In genomic region chr1:132341731-132342501, GRCm38 (mm10) we compare ENCODE assay signal across 9 mouse cellular contexts. TPM values are rescaled to one million over a fixed set of nuclear protein-coding genes. Genes with fewer than 3 reads are reported as not detected.
DNase-seq lines count a peak whose midpoint lies in the region; ATAC-seq lines count a peak whose summit lies in the region.
"Had no signal": no experiment of that assay in that cellular context is flagged by ENCODE, and none has a peak within 500 bp of the region (broad histone marks: within the 10 kb centered on the region; RNA-seq: fewer than 3 reads in every experiment).

No protein-coding gene starts in this region.

- H3K27me3 ChIP-seq in megakaryocyte, embryonic 14.5 days (replicated peaks): peaks cover 37% of the 10 kb centered on the region
- H3K27me3 ChIP-seq in hindbrain, embryonic 14.5 days (ENCODE audit: control insufficient read depth, insufficient read depth, low read length): no peaks in the 10 kb centered on the region
- H3K27me3 ChIP-seq: limb, embryonic 15.5 days had no signal

- H3K36me3 ChIP-seq in megakaryocyte, embryonic 14.5 days (replicated peaks; ENCODE audit: low read length): no peaks in the 10 kb centered on the region
- no peaks in the 10 kb centered on the region for H3K36me3 ChIP-seq in hindbrain, embryonic 14.5 days (replicated peaks; ENCODE audit: control insufficient read depth, insufficient read depth)
- H3K36me3 ChIP-seq: limb, embryonic 15.5 days had no signal

- DNase-seq in CD4-positive helper T cell, adult 2 months (ENCODE audit: low read depth, low spot score): peak; percentile 82
- DNase-seq in adrenal gland, adult 8-10 months: peak; percentile 66
- peak; percentile 72 for DNase-seq in heart, postnatal 4 days
- no peak for DNase-seq in hindbrain, embryonic 14.5 days (ENCODE audit: low spot score)
- no peak for DNase-seq in cerebellum, postnatal 10 days
- DNase-seq in c-Kit-positive CD71-positive TER-119-positive erythroid progenitor cells, embryonic 14.5 days (ENCODE audit: low spot score): no peak

- H3K27ac ChIP-seq in hindbrain, embryonic 14.5 days: no peak overlapping the region
- H3K27ac ChIP-seq: limb, embryonic 15.5 days had no signal

- ATAC-seq in hindbrain, embryonic 14.5 days (ENCODE audit: low FRiP score): no peak
- ATAC-seq in erythroid progenitor cell, adult 5-6 weeks (replicated peaks; ENCODE audit: low FRiP score, poor library complexity, severe bottlenecking): no peak

- no peak overlapping the region for H3K9ac ChIP-seq in hindbrain, embryonic 14.5 days
- H3K9ac ChIP-seq: limb, embryonic 15.5 days had no signal

- WGBS in hindbrain, embryonic 14.5 days: 64% methylated on average over 5 of the region's 5 CpGs

- H3K9me3 ChIP-seq in megakaryocyte, embryonic 14.5 days: no peaks in the 10 kb centered on the region
- H3K9me3 ChIP-seq in hindbrain, embryonic 14.5 days (ENCODE audit: control insufficient read depth, low read length): no peaks in the 10 kb centered on the region
- H3K9me3 ChIP-seq: limb, embryonic 15.5 days had no signal

- H3K4me3 ChIP-seq in megakaryocyte, embryonic 14.5 days (replicated peaks): peak overlapping the region; percentile 76
- H3K4me3 ChIP-seq in hindbrain, embryonic 14.5 days (replicated peaks; ENCODE audit: low read length): no peak overlapping the region
- H3K4me3 ChIP-seq: limb, embryonic 15.5 days had no signal

- no peak overlapping the region for H3K4me2 ChIP-seq in hindbrain, embryonic 14.5 days (replicated peaks)
- H3K4me2 ChIP-seq: limb, embryonic 15.5 days had no signal

- peaks cover 65% of the 10 kb centered on the region for H3K4me1 ChIP-seq in megakaryocyte, embryonic 14.5 days
- no peaks in the 10 kb centered on the region for H3K4me1 ChIP-seq in hindbrain, embryonic 14.5 days (replicated peaks; ENCODE audit: control insufficient read depth, insufficient read depth, low read length)

RNA-seq across cellular contexts. Expression of gene Nuak2, which starts 26.0 kb away (rescaled TPM):
- 10 to 100 TPM in 1 of 4 experiments, 1 to 10 TPM in 3; 3.8 to 11.9 (median 5.2) TPM for total RNA-seq in adrenal gland, adult 8-10 months (2022)
- total RNA-seq in heart, postnatal 4 days (2021): 1 to 10 TPM; 5.3 to 5.8 TPM
- polyA plus RNA-seq in megakaryocyte, embryonic 14.5 days (2012; ENCODE audit: insufficient read depth, low replicate concordance): 1.3 and 1.7 TPM in 2 replicates
- polyA plus RNA-seq in hindbrain, embryonic 14.5 days (2014; fragmentation: Nextera tagmentation; extraction: Ambion mirVana): 10.7 and 14.0 TPM in 2 replicates
- total RNA-seq in erythroid progenitor cell, adult 5-6 weeks (2015; ENCODE audit: low replicate concordance): 1.1 and 6.3 TPM in 2 replicates
- total RNA-seq in erythroid progenitor cell, adult 5-6 weeks (2017; ENCODE audit: low replicate concordance): 3.7 TPM in 1 of 2 replicates, not detected in the other

RNA-seq across cellular contexts. Expression of gene Klhdc8a, which starts 43.5 kb away (rescaled TPM):
- 100 to 1,000 TPM; 161 to 353 (median 258) TPM for total RNA-seq in adrenal gland, adult 8-10 months (2022)
- 1 to 10 TPM; 4.1 to 5.8 TPM for total RNA-seq in heart, postnatal 4 days (2021)
- not detected in 2 replicates for polyA plus RNA-seq in megakaryocyte, embryonic 14.5 days (2012; ENCODE audit: insufficient read depth, low replicate concordance)
- polyA plus RNA-seq in hindbrain, embryonic 14.5 days (2014; fragmentation: Nextera tagmentation; extraction: Ambion mirVana): 8.5 and 10.4 TPM in 2 replicates
- not detected in 2 replicates for total RNA-seq in erythroid progenitor cell, adult 5-6 weeks (2015; ENCODE audit: low replicate concordance)
- total RNA-seq in erythroid progenitor cell, adult 5-6 weeks (2017; ENCODE audit: low replicate concordance): not detected in 2 replicates

RNA-seq across cellular contexts. Expression of gene Tmcc2, which starts 49.2 kb away (rescaled TPM):
- total RNA-seq in adrenal gland, adult 8-10 months (2022): 10 to 100 TPM; 10.3 to 13.9 (median 12.1) TPM
- 10 to 100 TPM; 17.0 to 17.5 TPM for total RNA-seq in heart, postnatal 4 days (2021)
- polyA plus RNA-seq in megakaryocyte, embryonic 14.5 days (2012; ENCODE audit: insufficient read depth, low replicate concordance): 26.7 and 30.0 TPM in 2 replicates
- polyA plus RNA-seq in hindbrain, embryonic 14.5 days (2014; fragmentation: Nextera tagmentation; extraction: Ambion mirVana): 31.0 and 33.9 TPM in 2 replicates
- 212 and 231 TPM in 2 replicates for total RNA-seq in erythroid progenitor cell, adult 5-6 weeks (2015; ENCODE audit: low replicate concordance)
- total RNA-seq in erythroid progenitor cell, adult 5-6 weeks (2017; ENCODE audit: low replicate concordance): 244 and 297 TPM in 2 replicates

Comparison
In these comparisons a context has a peak if more than half of its experiments do, and no peak if none do; other contexts are left out.
1. DNase-seq: peak in CD4-positive helper T cell, adult 2 months (single experiment), adrenal gland, adult 8-10 months (single experiment) and heart, postnatal 4 days (single experiment); none in hindbrain, embryonic 14.5 days (single experiment), cerebellum, postnatal 10 days (0 of 2) and c-Kit-positive CD71-positive TER-119-positive erythroid progenitor cells, embryonic 14.5 days (single experiment).
2. RNA of gene Klhdc8a, which starts 43.5 kb away (total RNA-seq): 161 to 353 TPM in adrenal gland, adult 8-10 months; 4.1 to 5.8 TPM in heart, postnatal 4 days and not detected in erythroid progenitor cell, adult 5-6 weeks; every median in the first group is over 10 times any median in the second.
3. RNA of gene Tmcc2, which starts 49.2 kb away (total RNA-seq): 212 to 297 TPM in erythroid progenitor cell, adult 5-6 weeks; 17.0 to 17.5 TPM in heart, postnatal 4 days and 10.3 to 13.9 TPM in adrenal gland, adult 8-10 months; every median in the first group is over 10 times any median in the second.